Comparison of ENCODE assay signal across 23 mouse cellular contexts in the genomic region with DNA sequence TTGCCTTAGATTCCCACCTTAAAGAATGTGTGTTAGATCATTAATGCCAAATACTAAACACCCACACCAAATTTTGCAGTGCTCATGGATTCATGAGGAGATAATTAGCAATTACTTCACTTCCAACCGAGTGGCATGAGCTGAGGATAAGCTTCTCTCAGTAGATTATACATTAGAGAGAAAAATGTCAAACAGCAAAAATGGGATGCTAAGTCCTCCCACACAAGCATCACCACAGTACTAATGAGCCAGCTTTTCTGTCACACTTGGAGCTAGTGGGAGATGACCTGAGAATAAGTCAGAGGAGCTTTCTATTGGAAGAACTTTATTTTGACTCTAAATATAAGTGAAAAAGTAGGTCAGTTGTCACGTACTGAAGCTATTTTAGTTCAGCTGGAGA.
DNase-seq lines count a peak whose midpoint lies in the region; ATAC-seq and TF ChIP-seq lines count a peak whose summit lies in the region.
"Had no signal": no experiment of that assay in that cellular context is flagged by ENCODE, and none has a peak within 500 bp of the region (broad histone marks: within the 10 kb centered on the region; RNA-seq: fewer than 3 reads in every experiment).

No protein-coding gene starts in this region.

- no peaks in the 10 kb centered on the region for H3K27me3 ChIP-seq in intestine, embryonic 15.5 days (replicated peaks)
- H3K27me3 ChIP-seq: hindbrain, embryonic 15.5 days; kidney, embryonic 15.5 days; midbrain, embryonic 12.5 days; Patski had no signal

- peak; percentile 1 for DNase-seq in cerebellum, adult 9-10 months
- peak; percentile 22 for DNase-seq in layer of hippocampus, adult 9-11 months
- DNase-seq in layer of hippocampus, postnatal 36 days, result no peak
- peak; percentile 20 for DNase-seq in brain, embryonic 14.5 days (ENCODE audit: low read depth)
- DNase-seq in left cerebral cortex, postnatal 25 days (ENCODE audit: low spot score in 2 of 2), result peak; percentile 22 to 82
- no peak for DNase-seq in spleen, postnatal 36 days (ENCODE audit: low spot score in 2 of 2)
- DNase-seq: adrenal gland, postnatal 10 days; cerebellum, adult 18-20 months; cerebellum, postnatal 36 days; gastrocnemius, postnatal 10 days; heart, adult 11 months; heart, postnatal 36 days; liver, postnatal 0 days; lung, postnatal 10 days; thymus, postnatal 14 days had no signal

- no peaks in the 10 kb centered on the region for H3K4me1 ChIP-seq in intestine, embryonic 15.5 days (replicated peaks)
- H3K4me1 ChIP-seq: hindbrain, embryonic 15.5 days; kidney, embryonic 15.5 days; midbrain, embryonic 12.5 days had no signal

- ATAC-seq in cerebellum, adult (ENCODE audit: insufficient number of reproducible peaks, low FRiP score, low TSS enrichment), result no peak; the same call in 1 of the 2 replicates
- no peak for ATAC-seq in intestine, embryonic 15.5 days
- ATAC-seq: intestine, embryonic 16.5 days; liver, postnatal 0 days; Patski had no signal

- no peaks in the 10 kb centered on the region for H3K9me3 ChIP-seq in intestine, embryonic 15.5 days
- H3K9me3 ChIP-seq: forebrain, embryonic 10.5 days; hindbrain, embryonic 15.5 days; kidney, embryonic 15.5 days; midbrain, embryonic 12.5 days had no signal

- TF ChIP-seq CTCF in brain, embryonic 14.5 days (IDR thresholded peaks at IDR 0.05; ENCODE audit: borderline replicate concordance, extremely low read depth, insufficient read depth, insufficient read length), result no peak

- no peak overlapping the region for H3K9ac ChIP-seq in intestine, embryonic 15.5 days
- H3K9ac ChIP-seq: hindbrain, embryonic 15.5 days; kidney, embryonic 15.5 days; liver, postnatal 0 days; midbrain, embryonic 12.5 days had no signal

- H3K36me3 ChIP-seq in intestine, embryonic 15.5 days, result no peaks in the 10 kb centered on the region
- H3K36me3 ChIP-seq: forebrain, embryonic 10.5 days; hindbrain, embryonic 15.5 days; kidney, embryonic 15.5 days; midbrain, embryonic 12.5 days had no signal

- 76% methylated on average over 2 of the region's 2 CpGs for WGBS in intestine, embryonic 15.5 days

- H3K27ac ChIP-seq in intestine, embryonic 15.5 days, result no peak overlapping the region
- H3K27ac ChIP-seq: forebrain, embryonic 10.5 days; hindbrain, embryonic 15.5 days; kidney, embryonic 15.5 days; midbrain, embryonic 12.5 days had no signal

- H3K4me3 ChIP-seq in intestine, embryonic 15.5 days (replicated peaks), result no peak overlapping the region
- H3K4me3 ChIP-seq: forebrain, embryonic 10.5 days; hindbrain, embryonic 15.5 days; kidney, embryonic 15.5 days; midbrain, embryonic 12.5 days had no signal

- TF ChIP-seq POLR2A in brain, embryonic 14.5 days (IDR thresholded peaks at IDR 0.05; ENCODE audit: borderline replicate concordance, extremely low read depth, insufficient read depth, insufficient read length, poor library complexity, severe bottlenecking), result no peak

- intact Hi-C loops in left cerebral cortex, postnatal 25 days (cut with DNase I), result no loop called here

- no peak overlapping the region for H3K4me2 ChIP-seq in intestine, embryonic 15.5 days (replicated peaks)
- H3K4me2 ChIP-seq: hindbrain, embryonic 15.5 days; kidney, embryonic 15.5 days; midbrain, embryonic 12.5 days had no signal

Comparison
In these comparisons a context has a peak if more than half of its experiments do, and no peak if none do; other contexts are left out.
1. DNase-seq: peak in cerebellum, adult 9-10 months (single experiment), layer of hippocampus, adult 9-11 months (single experiment), brain, embryonic 14.5 days (single experiment) and left cerebral cortex, postnatal 25 days (2 of 2); none in layer of hippocampus, postnatal 36 days (0 of 2) and spleen, postnatal 36 days (0 of 2).